Mouse (Mus musculus): ENCODE data around the gene Sgo2b. TPM values are rescaled to one million over a fixed set of nuclear protein-coding genes. Genes with fewer than 3 reads are reported as not detected.
"Not testable (repeated sequence)": the region's sequence is repeated elsewhere in the genome, so short reads cannot be mapped to it uniquely, and the experiment has no call there.

Sgo2b gene
- not detected in 2 replicates for polyA plus RNA-seq (2012; rRNA removed)

DNA sequence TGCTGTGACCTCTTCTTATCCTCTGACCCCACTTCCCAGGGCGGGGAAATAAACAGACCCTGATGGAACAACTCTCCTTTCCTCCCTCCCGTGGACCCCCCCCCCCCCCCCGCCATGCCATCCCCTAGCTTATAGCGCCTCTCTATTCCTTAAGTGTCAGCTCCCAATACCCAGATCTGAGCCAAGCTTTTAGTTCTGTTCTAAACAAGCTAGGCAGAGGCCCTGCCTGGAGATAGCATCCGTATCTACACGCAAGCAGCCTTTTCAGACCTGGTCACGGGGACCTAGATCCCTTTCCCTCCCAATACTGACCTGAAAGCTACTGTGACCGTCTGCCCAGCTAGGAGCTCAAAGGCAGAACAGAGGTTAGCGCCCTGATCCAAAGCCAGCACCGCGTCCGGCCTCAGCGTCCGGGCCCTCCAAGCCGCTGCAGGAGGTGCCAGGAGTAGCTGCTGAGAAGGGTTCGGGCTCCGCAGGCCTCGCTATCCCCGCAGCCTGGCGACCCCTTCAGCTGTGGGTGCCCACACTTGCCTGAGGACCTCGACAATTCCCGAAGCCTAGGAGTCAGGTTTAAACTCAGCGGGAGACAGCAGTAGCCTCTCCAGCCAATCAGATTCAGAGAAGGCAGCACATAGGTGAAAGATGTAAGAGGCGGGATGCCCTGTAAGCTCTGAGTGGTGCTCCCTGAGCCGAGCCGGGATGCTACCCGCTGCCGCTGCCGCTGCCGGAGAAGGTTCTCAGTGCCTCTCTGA is at the start of gene Sgo2b:
Gene Sgo2b, minus strand, starts transcription at position 623 of the 752 bp plus-strand sequence.
- Histone ChIP-seq H3K27ac (ENCODE audit: insufficient read depth, low read depth, low read length) (no peak within 1 kb of the TSS), H3K36me3 (ENCODE audit: control insufficient read depth, insufficient read depth, low read length) (no peaks in the 10 kb centered on the region), H3K4me3 (ENCODE audit: insufficient read depth, low read depth, low read length) (no peak within 1 kb of the TSS), H3K4me1 (ENCODE audit: control insufficient read depth, insufficient read depth, low read length) (no peaks in the 10 kb centered on the region), H3K27me3 (replicated peaks; ENCODE audit: control insufficient read depth, insufficient read depth, low read length) (no peaks in the 10 kb centered on the region)
- 5% methylated on average over 30 of the region's 30 CpGs for WGBS
- DNase-seq = no peak
- TF ChIP-seq POLR2A (IDR thresholded peaks at IDR 0.05; ENCODE audit: low read depth, low read length) (no peak), CTCF (conservative IDR thresholded peaks at IDR 0.05; ENCODE audit: insufficient read depth, insufficient read length, low read depth, low read length) (no peak)

DNA sequence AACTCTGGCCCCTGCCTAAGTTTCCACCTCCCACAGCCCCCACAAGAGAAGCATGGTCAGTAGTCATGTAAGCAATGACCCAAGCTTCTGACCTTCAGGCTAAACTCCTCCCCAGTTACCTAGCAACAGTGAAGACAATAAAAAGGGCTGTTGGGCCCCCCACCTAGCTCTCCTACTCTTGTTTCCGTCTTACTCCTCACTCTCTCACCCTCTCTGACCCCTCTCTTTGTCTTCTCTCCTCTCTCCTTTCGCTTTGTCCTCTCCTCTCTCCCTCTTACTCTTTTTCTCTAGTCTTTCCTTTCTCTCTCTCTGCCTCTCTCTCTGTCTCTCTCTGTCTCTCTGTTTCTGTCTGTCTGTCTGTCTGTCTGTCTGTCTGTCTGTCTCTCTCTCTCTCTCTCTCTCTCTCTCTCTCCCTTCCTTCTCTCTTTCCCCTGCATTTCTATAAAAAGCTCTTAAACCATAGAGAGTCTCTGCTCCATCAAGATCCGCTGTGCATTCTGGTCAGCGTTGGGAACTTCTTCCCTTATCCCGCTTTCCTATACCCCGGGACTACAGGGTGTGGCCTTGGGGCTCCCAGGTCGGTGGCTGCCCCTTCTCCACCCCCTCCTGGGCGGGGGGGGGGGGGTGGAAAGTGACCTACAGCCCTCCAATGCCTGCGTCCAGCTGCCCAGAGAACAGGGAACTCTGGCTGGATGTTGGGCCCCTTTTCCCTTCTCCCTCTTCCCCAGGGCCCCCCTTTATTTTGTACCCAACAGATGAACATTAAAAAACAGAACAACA is 18.8 kb upstream of the Sgo2b start:
- not testable (repeated sequence) for H3K36me3 ChIP-seq (ENCODE audit: control insufficient read depth, insufficient read depth, low read length); H3K27ac ChIP-seq (ENCODE audit: insufficient read depth, low read depth, low read length); H3K4me1 ChIP-seq (ENCODE audit: control insufficient read depth, insufficient read depth, low read length); H3K27me3 ChIP-seq (replicated peaks; ENCODE audit: control insufficient read depth, insufficient read depth, low read length); DNase-seq; H3K4me3 ChIP-seq (ENCODE audit: insufficient read depth, low read depth, low read length)
- WGBS = 27% methylated on average over 9 of the region's 9 CpGs

DNA sequence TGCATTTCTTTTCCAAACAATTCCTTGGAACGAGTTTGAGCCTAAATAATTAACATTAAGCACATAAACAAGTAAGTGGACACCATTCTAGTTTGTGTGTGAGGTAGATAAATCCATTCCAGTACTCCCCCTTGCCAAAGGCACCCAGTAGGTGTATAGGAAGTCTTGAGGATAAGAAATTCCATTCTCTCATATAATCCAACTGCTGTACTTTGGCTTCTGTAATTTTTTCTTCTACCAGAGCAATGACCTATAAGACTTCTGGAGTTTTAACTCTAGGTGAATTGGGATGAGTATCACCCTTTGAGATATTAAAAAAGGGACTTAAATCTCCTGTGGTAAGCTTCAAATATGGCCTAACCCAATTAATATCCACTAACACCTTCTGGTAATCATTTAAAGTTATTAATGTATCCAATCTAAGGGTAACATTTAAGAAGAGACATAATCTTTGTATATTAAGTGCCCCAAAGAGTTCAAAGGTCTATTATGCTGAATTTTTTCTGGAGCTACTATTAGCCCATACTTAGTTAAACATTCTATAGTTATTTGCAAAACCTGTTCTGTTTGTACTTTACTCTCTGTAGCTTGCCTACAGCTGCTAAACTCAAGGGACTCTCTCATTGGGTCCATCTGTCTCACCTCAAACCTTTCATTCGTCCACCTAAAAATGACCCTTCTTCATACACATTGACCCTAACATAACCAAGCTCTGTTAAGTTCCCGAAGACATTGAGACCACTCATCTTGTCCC is 9.2 kb upstream of the Sgo2b start:
- H3K27ac ChIP-seq (ENCODE audit: insufficient read depth, low read depth, low read length) = no peak overlapping the region
- no peaks in the 10 kb centered on the region for H3K27me3 ChIP-seq (replicated peaks; ENCODE audit: control insufficient read depth, insufficient read depth, low read length)
- DNase-seq = no peak
- WGBS = 76% methylated on average over 3 of the region's 3 CpGs
- TF ChIP-seq POLR2A (IDR thresholded peaks at IDR 0.05; ENCODE audit: low read depth, low read length) (no peak), CTCF (conservative IDR thresholded peaks at IDR 0.05; ENCODE audit: insufficient read depth, insufficient read length, low read depth, low read length) (no peak)
- H3K4me1 ChIP-seq (ENCODE audit: control insufficient read depth, insufficient read depth, low read length) = no peaks in the 10 kb centered on the region
- no peaks in the 10 kb centered on the region for H3K36me3 ChIP-seq (ENCODE audit: control insufficient read depth, insufficient read depth, low read length)
- H3K4me3 ChIP-seq (ENCODE audit: insufficient read depth, low read depth, low read length) = no peak overlapping the region

DNA sequence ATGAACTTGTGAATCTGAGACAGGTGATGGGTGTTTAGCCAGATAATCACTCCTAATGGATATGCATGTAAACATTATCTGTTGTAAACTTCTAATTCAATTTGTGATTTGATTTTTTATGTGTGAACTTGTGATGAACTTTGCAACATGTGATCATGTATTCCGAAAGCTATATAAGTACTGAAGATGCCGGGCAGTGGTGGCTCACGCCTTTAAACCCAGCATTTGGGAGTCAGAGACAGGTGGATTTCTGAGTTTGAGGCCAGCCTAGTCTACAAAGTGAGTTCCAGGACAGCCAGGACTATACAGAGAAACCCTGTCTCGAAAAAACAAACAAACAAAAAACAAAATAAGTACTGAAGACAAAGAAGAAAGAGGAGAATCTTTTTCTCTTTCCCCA is 1.8 kb upstream of the Sgo2b start:
- not testable (repeated sequence) for H3K27ac ChIP-seq (ENCODE audit: insufficient read depth, low read depth, low read length); H3K36me3 ChIP-seq (ENCODE audit: control insufficient read depth, insufficient read depth, low read length); H3K4me1 ChIP-seq (ENCODE audit: control insufficient read depth, insufficient read depth, low read length); DNase-seq; H3K27me3 ChIP-seq (replicated peaks; ENCODE audit: control insufficient read depth, insufficient read depth, low read length); H3K4me3 ChIP-seq (ENCODE audit: insufficient read depth, low read depth, low read length)
- WGBS = 82% methylated on average over 4 of the region's 4 CpGs

DNA sequence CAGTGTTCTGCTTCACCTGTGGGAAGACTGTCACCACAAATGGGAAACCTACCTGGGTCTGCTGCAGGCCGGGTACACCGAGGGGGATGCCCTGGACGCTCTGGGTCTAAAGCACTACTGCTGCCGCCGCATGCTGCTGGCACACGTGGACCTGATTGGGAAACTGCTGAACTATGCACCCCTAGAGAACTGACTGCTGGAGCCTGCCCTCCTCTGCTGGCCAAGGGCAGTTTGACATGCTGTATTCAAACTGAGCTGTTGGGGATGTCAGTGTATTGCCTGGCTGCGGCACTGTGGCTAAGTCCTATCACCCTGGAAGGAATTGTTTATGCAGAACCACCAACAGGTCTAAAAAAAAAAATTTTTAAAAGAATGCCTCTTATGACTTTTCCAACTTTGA is 18.9 kb downstream of the Sgo2b start:
- Histone ChIP-seq H3K4me3 (ENCODE audit: insufficient read depth, low read depth, low read length) (no peak overlapping the region), H3K36me3 (ENCODE audit: control insufficient read depth, insufficient read depth, low read length) (no peaks in the 10 kb centered on the region), H3K27me3 (replicated peaks; ENCODE audit: control insufficient read depth, insufficient read depth, low read length) (no peaks in the 10 kb centered on the region), H3K4me1 (ENCODE audit: control insufficient read depth, insufficient read depth, low read length) (no peaks in the 10 kb centered on the region), H3K27ac (ENCODE audit: insufficient read depth, low read depth, low read length) (no peak overlapping the region)
- no peak for DNase-seq
- 79% methylated on average over 7 of the region's 7 CpGs for WGBS
- TF ChIP-seq POLR2A (IDR thresholded peaks at IDR 0.05; ENCODE audit: low read depth, low read length) (no peak), CTCF (conservative IDR thresholded peaks at IDR 0.05; ENCODE audit: insufficient read depth, insufficient read length, low read depth, low read length) (no peak)

DNA sequence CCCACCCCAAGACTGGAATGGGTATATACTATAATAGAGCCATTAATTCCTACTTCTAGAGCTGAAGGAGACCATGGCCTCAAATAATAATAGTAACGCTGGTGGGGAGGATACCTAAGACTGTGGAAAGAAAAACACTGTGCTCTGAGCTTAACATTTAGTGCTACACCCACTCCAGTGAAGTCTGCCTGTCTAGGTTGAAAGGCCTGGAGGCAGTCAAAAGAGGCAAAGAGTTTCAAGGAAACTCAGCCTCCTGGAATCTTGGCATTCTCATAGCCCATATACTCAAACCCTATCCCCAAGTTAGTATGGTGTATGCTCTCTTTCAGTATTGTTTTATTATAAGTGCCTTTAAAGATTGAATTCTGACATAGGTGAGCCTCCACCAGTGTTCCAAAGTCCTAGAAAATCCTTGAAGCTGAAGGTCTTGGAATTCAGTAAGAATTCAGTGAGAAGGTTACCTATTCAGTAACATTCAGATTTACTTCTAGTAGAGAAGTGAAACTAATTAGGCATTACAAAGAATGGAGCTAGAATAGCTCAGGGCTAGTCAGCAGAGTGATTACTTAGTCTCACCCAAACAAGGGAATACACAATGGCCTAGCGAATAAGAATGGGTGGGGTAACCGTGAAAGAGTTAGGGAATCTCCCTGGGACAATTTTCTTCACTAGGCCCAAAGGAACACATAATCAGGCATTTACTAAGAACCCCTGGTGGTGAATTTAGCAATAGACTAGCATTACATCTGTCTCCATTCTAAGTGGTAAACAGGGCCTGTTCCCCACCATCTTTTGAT is 22.5 kb downstream of the Sgo2b start:
- no peak overlapping the region for H3K27ac ChIP-seq (ENCODE audit: insufficient read depth, low read depth, low read length)
- H3K36me3 ChIP-seq (ENCODE audit: control insufficient read depth, insufficient read depth, low read length) = no peaks in the 10 kb centered on the region
- WGBS = 78% methylated on average over 3 of the region's 3 CpGs
- H3K4me1 ChIP-seq (ENCODE audit: control insufficient read depth, insufficient read depth, low read length) = no peaks in the 10 kb centered on the region
- no peaks in the 10 kb centered on the region for H3K27me3 ChIP-seq (replicated peaks; ENCODE audit: control insufficient read depth, insufficient read depth, low read length)
- H3K4me3 ChIP-seq (ENCODE audit: insufficient read depth, low read depth, low read length) = no peak overlapping the region
- DNase-seq = no peak
- TF ChIP-seq CTCF (conservative IDR thresholded peaks at IDR 0.05; ENCODE audit: insufficient read depth, insufficient read length, low read depth, low read length) (no peak), POLR2A (IDR thresholded peaks at IDR 0.05; ENCODE audit: low read depth, low read length) (no peak)

Measured in kidney, adult 2 months (tissue).